14 mouse cellular contexts compared by ENCODE assay signal in the genomic region with DNA sequence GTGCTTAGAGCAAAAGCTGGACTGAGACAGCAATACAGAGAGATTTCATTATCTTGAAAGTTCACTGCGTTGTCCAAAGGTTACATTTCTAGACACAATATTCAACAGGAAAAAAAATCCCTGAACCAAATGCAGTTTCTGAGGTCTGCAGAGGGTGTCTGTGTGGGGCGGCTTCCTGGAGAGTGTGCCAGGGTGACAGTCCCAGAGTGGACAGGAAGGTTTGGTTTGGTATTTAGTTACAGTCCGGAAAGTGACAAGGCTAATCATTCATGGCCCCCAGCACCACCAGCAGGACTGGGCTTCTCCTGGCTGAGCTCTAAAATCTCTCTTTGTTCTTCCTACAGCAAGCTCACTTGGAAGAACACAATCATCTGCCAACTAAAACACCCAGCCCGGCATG.
DNase-seq lines count a peak whose midpoint lies in the region; ATAC-seq lines count a peak whose summit lies in the region.
"Had no signal": no experiment of that assay in that cellular context is flagged by ENCODE, and none has a peak within 500 bp of the region (broad histone marks: within the 10 kb centered on the region; RNA-seq: fewer than 3 reads in every experiment).

No protein-coding gene starts in this region.

- peak overlapping the region; percentile 33 to 39; a peak in 2 of 4 replicates for H3K27ac ChIP-seq in heart, embryonic 14.5 days (replicated peaks in 1 of 2; ENCODE audit: control insufficient read depth in 1 of 2, insufficient read depth in 1 of 2, low read depth in 2 of 2, low read length in 2 of 2)
- H3K27ac ChIP-seq in embryonic facial prominence, embryonic 10.5 days (replicated peaks) = no peak overlapping the region; the same call in 1 of the 2 replicates
- H3K27ac ChIP-seq in intestine, embryonic 15.5 days = peak overlapping the region; percentile 64
- no peak overlapping the region for H3K27ac ChIP-seq in hindbrain, embryonic 16.5 days (ENCODE audit: low read depth, low read length)
- H3K27ac ChIP-seq: layer of hippocampus, adult 2 months; liver, embryonic 13.5 days; macrophage; midbrain, embryonic 15.5 days had no signal

- no peaks in the 10 kb centered on the region for H3K36me3 ChIP-seq in heart, embryonic 14.5 days (ENCODE audit: control insufficient read depth, insufficient read depth, low read length)
- no peaks in the 10 kb centered on the region for H3K36me3 ChIP-seq in embryonic facial prominence, embryonic 10.5 days (replicated peaks)
- H3K36me3 ChIP-seq in intestine, embryonic 15.5 days = no peaks in the 10 kb centered on the region
- no peaks in the 10 kb centered on the region for H3K36me3 ChIP-seq in hindbrain, embryonic 16.5 days (ENCODE audit: control insufficient read depth, insufficient read depth, low read length)
- H3K36me3 ChIP-seq: liver, embryonic 13.5 days; midbrain, embryonic 15.5 days had no signal

- no peak for DNase-seq in heart, postnatal 4 days
- peak; percentile 15 for DNase-seq in embryonic facial prominence, embryonic 10.5 days (ENCODE audit: low spot score)
- DNase-seq in kidney, postnatal 10 days = peak; percentile 27
- no peak for DNase-seq in cerebellum, postnatal 36 days
- DNase-seq: cerebellum, adult 8-10 months; left cerebral cortex, postnatal 4 days; liver, embryonic 13.5 days; right cerebral cortex, postnatal 4 days had no signal

- H3K9ac ChIP-seq in heart, embryonic 14.5 days (ENCODE audit: low read length) = no peak overlapping the region
- no peak overlapping the region for H3K9ac ChIP-seq in intestine, embryonic 15.5 days
- H3K9ac ChIP-seq in hindbrain, embryonic 16.5 days (ENCODE audit: low read depth, low read length) = no peak overlapping the region
- H3K9ac ChIP-seq: liver, embryonic 13.5 days; midbrain, embryonic 15.5 days had no signal

- no peaks in the 10 kb centered on the region for H3K4me1 ChIP-seq in heart, embryonic 14.5 days (ENCODE audit: control insufficient read depth in 2 of 2, insufficient read depth in 2 of 2, low read length in 2 of 2)
- peaks cover 4% of the 10 kb centered on the region; the same call in 1 of the 2 replicates for H3K4me1 ChIP-seq in embryonic facial prominence, embryonic 10.5 days
- no peaks in the 10 kb centered on the region for H3K4me1 ChIP-seq in intestine, embryonic 15.5 days (replicated peaks)
- H3K4me1 ChIP-seq in hindbrain, embryonic 16.5 days (ENCODE audit: control insufficient read depth, insufficient read depth, low read depth, low read length) = no peaks in the 10 kb centered on the region
- H3K4me1 ChIP-seq: liver, embryonic 13.5 days; midbrain, embryonic 15.5 days had no signal

- 43% methylated on average over 4 of the region's 4 CpGs for WGBS in heart, embryonic 14.5 days
- WGBS in embryonic facial prominence, embryonic 10.5 days = 32% methylated on average over 4 of the region's 4 CpGs
- WGBS in intestine, embryonic 15.5 days = 33% methylated on average over 4 of the region's 4 CpGs
- 62% methylated on average over 4 of the region's 4 CpGs for WGBS in hindbrain, embryonic 16.5 days

- ATAC-seq in heart, embryonic 14.5 days (ENCODE audit: insufficient number of reproducible peaks, insufficient read depth, low FRiP score, low read depth) = no peak
- ATAC-seq in intestine, embryonic 15.5 days = peak; percentile 71
- ATAC-seq in hindbrain, embryonic 16.5 days = no peak
- ATAC-seq: midbrain, embryonic 15.5 days had no signal

- no peak overlapping the region for H3K4me3 ChIP-seq in heart, embryonic 14.5 days (ENCODE audit: control insufficient read depth in 1 of 2, insufficient read depth in 1 of 2, low read depth in 1 of 2, low read length in 2 of 2)
- no peak overlapping the region for H3K4me3 ChIP-seq in embryonic facial prominence, embryonic 10.5 days
- H3K4me3 ChIP-seq in intestine, embryonic 15.5 days (replicated peaks) = no peak overlapping the region
- no peak overlapping the region for H3K4me3 ChIP-seq in hindbrain, embryonic 16.5 days (ENCODE audit: low read length)
- H3K4me3 ChIP-seq: layer of hippocampus, adult 2 months; liver, embryonic 13.5 days; midbrain, embryonic 15.5 days had no signal

- H3K9me3 ChIP-seq in heart, embryonic 14.5 days (ENCODE audit: control insufficient read depth, low read length) = no peaks in the 10 kb centered on the region
- no peaks in the 10 kb centered on the region for H3K9me3 ChIP-seq in embryonic facial prominence, embryonic 10.5 days
- H3K9me3 ChIP-seq in intestine, embryonic 15.5 days = no peaks in the 10 kb centered on the region
- H3K9me3 ChIP-seq in hindbrain, embryonic 16.5 days (ENCODE audit: control insufficient read depth, low read length) = no peaks in the 10 kb centered on the region
- H3K9me3 ChIP-seq: liver, embryonic 13.5 days; midbrain, embryonic 15.5 days had no signal

- no peaks in the 10 kb centered on the region for H3K27me3 ChIP-seq in heart, embryonic 14.5 days (ENCODE audit: control insufficient read depth, insufficient read depth, low read length)
- no peaks in the 10 kb centered on the region for H3K27me3 ChIP-seq in embryonic facial prominence, embryonic 10.5 days (replicated peaks; ENCODE audit: low read depth, poor library complexity, severe bottlenecking)
- no peaks in the 10 kb centered on the region for H3K27me3 ChIP-seq in intestine, embryonic 15.5 days (replicated peaks)
- no peaks in the 10 kb centered on the region for H3K27me3 ChIP-seq in hindbrain, embryonic 16.5 days (replicated peaks; ENCODE audit: control insufficient read depth, insufficient read depth, low read length)
- H3K27me3 ChIP-seq: liver, embryonic 13.5 days; midbrain, embryonic 15.5 days had no signal

- no peak overlapping the region for H3K4me2 ChIP-seq in heart, embryonic 14.5 days (ENCODE audit: low read length)
- H3K4me2 ChIP-seq in intestine, embryonic 15.5 days (replicated peaks) = peak overlapping the region; percentile 30; the same call in 1 of the 2 replicates
- no peak overlapping the region for H3K4me2 ChIP-seq in hindbrain, embryonic 16.5 days (ENCODE audit: low read length)
- H3K4me2 ChIP-seq: liver, embryonic 13.5 days; midbrain, embryonic 15.5 days had no signal

Comparison
In these comparisons a context has a peak if more than half of its experiments do, and no peak if none do; other contexts are left out.
1. H3K27ac ChIP-seq: peak in heart, embryonic 14.5 days (2 of 2) and intestine, embryonic 15.5 days (single experiment); none in embryonic facial prominence, embryonic 10.5 days (single experiment) and hindbrain, embryonic 16.5 days (single experiment).
2. DNase-seq: peak in embryonic facial prominence, embryonic 10.5 days (single experiment) and kidney, postnatal 10 days (single experiment); none in heart, postnatal 4 days (single experiment) and cerebellum, postnatal 36 days (0 of 2).